Mouse (Mus musculus) frontal cortex, adult 2 months (tissue): ENCODE measurements around the gene Otoa. TPM values are rescaled to one million over a fixed set of nuclear protein-coding genes. Genes with fewer than 3 reads are reported as not detected.

Source experiments
- DNase-seq, 2 experiments: peaks; one replicate each; pipeline ENCODE4 v3.0.0; 2022; ENCODE audit warnings: low spot score in 1 of 2; ENCODE audit errors: extremely low spot score in 1 of 2
- polyA plus RNA-seq: library from polyadenylated mRNA; depleted of rRNA; stranded (reverse); fragments of >200 nt; gene quantifications from 2 replicates; pipeline ENCODE4 v1.2.3, GENCODE M21; 2012; rRNA removed

Gene Otoa
- polyA plus RNA-seq, 1 experiment = 0.18 TPM

GRCm38 (mm10) chr7:121198933-121199332 is 117.5 kb downstream of the Otoa start:
- DNase-seq = peak; percentile 37 to 58

- no peak for DNase-seq
Observed at GRCm38 (mm10) chr7:121211804-121212203, 130.4 kb downstream of the Otoa start.

Other genes starting within 250 kb of the Otoa start
- 30.5 and 35.3 TPM in 2 replicates for gene Eef2k, start 238.8 kb upstream of the Otoa start, polyA plus RNA-seq
- 28.2 and 30.9 TPM in 2 replicates for gene Polr3e, start 163.9 kb upstream of the Otoa start, polyA plus RNA-seq
- gene Cdr2, start 99.3 kb upstream of the Otoa start, polyA plus RNA-seq = 10.9 and 13.6 TPM in 2 replicates
- gene Mfsd13b, start 99.1 kb upstream of the Otoa start, polyA plus RNA-seq = 0.44 and 0.52 TPM in 2 replicates
- 58.0 and 60.3 TPM in 2 replicates for gene Mettl9, start 47.2 kb upstream of the Otoa start, polyA plus RNA-seq
- 0.34 and 0.72 TPM in 2 replicates for gene Igsf6, start 7.1 kb upstream of the Otoa start, polyA plus RNA-seq